Mouse (Mus musculus): ENCODE data around the gene Ghdc.
A peak's percentile ranks its signal among the peaks of the same experiment; 100 is the strongest.

The Ghdc gene

DNA sequence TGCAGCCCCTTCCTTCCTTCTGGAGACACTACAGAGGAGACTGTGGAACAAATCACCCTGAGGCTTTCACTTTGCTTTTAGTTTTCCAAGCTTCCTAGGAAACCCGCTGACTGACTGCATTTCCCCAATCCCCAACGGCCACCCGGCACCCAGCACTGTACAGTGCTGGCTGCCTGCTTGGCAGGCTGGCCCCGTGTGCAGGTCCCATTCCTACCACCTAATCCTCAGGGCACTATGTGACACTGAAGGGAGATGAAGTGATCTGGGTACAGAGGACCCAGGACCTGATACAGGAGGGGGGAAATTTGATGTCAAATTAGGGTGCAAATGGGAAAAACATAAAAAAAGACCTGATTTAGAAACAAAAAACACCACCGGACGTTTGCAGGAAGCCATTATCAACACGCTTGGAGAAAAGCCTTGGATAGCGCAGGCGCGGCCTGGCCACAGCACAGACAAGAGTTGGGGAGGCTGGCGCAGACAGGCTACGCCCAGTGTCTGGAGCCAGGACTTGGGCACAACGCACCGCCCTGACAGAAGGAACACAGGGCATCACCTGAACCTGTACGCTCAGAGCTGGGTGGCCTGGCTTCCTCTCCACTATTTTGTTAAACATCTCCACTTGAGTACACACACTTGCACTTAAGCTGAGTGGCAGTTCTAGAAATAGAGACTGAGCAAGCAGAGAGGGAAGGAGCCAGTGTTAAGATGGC, 11.2 kb upstream of the Ghdc start:
- DNase-seq: no peak

DNA sequence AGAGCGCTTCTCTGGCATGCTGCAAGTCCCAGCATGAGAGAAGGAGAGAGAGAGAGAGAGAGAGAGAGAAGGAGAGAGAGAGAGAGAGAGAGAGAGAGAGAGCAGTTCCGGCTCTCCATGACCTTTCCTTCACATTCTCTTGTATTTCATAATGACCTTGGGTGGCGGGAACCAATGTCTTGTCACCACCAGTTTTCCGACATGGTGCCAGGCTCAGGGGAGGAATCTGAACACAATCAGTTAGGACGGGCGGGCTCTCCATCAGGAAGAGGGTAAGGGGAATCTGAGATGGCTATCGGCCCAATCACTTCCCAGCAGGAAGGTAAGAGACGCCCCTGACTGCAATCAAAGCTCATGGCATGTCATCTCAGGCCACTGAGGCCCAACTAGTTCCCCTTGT, 9.5 kb upstream of the Ghdc start:
- no peak for DNase-seq

DNA sequence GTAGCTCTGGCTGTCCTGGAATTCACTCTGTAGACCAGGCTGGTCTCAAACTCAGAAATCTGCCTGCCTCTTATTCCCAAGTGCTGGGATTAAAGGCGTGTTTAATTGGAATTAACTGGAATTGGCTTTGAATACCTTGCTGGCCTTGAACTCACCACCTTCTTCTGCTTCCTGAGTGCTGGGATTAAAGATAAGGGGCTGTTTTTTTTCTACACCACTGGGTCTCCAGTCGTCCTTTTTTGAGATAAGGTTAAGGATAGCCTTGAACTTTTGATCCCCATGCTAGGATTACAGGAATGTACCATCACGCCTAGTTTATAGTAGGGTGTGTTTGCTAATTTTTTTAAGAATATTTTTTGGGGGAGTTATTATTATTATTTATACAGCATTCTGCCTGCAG, 7.3 kb upstream of the Ghdc start:
- no peak for DNase-seq

DNA sequence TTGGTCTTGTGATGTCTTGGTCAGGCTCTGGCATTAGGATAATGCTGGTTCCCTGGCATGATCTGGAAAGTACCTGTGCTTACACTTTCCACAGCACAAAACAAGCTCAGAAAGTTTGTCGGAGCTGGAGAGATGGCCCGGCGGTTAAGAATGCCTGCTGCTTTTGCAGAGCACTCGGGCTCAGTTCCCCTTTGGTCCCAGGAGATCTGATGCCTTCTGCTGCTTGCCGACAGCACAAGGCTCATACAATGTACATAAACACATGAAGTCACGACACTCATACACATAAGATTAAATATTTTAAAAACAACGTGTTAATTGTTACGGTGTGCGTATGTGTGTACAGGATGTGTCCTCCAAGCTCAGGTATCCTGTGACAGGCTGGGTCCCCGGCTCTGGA, 5.2 kb upstream of the Ghdc start:
- no peak for DNase-seq

DNA sequence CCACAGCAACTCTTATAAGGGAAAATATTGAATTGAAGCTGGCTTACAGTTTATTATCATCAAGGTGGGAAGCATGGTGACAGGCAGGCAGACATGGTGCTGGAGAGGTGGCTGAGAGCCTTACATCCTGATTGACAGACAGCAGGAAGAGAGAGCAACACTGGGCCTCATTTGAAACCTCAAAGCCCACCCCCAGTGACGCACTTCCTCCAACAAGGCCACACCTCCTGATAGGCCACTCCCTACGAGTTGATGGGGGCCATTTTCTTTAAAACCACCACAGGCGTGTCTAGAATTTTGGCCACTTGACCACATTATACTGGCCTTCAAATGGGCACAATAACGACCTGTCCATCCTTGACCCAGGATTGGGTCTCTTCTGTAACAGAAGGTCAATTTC, 3.5 kb upstream of the Ghdc start:
- no peak for DNase-seq

DNA sequence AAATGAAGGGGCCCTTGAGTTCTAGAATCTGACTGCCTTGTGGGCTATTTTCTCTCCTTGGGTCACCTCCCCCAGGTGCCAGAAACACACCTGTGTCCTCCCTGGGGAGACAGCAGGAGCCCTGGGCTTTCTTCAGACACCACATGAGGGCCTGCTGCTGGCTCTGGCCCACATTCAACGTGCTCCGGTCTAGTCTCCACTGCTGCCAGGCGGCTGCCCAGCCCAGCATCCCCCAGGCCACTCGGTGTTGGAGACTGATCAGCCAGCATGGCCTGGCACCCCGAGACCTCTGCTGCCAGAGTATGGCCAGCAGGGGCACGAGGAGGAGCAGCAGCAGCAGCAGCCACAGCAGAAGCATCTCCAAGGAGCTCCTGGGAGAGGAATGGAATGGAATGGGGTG, 777 bp downstream of the Ghdc start:
- no peak for DNase-seq

DNA sequence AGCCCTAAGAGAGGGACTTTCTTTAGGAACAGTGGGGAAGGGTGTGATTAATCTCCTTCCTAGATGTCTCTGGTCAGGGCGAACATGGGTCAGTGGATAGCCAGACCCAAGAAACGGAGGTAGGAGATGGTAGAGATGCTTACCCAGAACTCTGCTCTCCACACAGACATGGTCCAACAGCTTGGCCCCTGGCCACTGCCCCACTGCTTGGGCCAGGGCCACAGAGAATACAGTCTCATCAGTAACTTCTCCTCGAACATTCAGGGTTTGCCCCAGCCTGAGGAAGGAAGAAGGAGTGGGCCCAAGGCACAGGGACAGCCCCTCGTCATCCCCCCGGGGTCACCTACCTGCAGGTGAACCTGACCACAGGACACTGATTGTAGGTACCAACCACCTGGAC, 2.9 kb downstream of the Ghdc start:
- no peak for DNase-seq

DNA sequence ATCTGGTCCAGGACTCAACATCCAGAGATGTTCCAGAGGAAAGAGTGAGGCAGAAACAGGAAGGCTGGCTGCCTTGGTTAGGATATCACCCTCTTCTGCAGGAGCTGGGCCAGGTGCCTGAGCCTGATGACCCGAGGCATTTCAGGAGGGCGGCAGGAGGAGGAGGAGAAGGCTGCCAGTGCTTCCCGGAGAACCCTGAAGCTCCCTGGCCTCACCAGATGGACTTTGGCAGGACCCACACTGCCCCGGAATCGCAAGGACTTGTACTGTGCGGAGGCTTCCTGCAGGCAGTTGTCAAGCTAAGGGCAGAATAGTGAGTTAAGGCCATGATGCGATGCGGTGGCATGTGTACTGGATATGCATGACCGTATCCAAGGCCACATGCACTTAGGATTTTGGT, 4.0 kb downstream of the Ghdc start:
- no peak for DNase-seq

DNA sequence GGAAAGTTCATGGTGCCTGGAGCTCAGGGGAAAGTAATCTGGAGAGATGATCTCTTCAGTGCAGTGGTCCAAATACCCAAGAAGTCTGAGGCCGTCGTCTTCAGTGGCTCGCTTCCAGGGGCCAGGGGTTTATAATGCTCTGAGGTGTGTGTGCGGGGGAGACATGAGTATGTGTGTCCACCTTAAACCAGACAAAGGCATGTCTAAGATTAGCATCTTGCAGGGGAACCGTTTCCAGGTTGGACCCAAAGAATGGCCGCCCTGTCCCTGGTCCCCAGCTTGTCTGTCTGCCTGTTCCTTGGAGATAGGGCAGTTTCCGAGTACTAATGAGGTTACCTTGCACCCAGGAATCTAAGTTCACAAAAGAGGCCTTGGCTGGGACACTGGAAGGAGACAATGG, 7.9 kb downstream of the Ghdc start, which contains the start of gene Hcrt:
TSS of gene Hcrt (minus strand) at position 101 of the 400 bp plus-strand sequence.
- no peak for DNase-seq

DNA sequence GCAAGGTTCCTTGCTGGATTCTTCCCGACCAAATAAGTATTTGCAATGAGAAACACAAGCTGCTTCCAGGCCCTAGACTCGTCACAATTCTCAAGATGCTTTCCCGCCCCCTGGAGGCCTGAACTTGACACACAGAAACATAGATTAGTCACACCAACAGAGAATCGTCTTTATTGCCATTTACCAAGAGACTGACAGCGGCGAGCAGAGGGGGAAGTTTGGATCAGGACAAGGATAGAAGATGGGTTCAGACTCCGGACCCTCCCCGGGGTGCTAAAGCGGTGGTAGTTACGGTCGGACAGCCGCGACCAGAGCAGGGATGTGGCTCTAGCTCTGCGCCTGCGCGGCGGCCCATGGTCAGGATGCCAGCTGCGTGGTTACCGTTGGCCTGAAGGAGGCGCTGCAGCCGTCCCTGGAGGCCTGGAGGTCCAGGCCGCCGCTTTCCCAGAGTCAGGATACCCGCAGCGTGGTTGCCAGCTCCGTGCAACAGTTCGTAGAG, 9.2 kb downstream of the Ghdc start:
- peak; percentile 79 for DNase-seq

DNA sequence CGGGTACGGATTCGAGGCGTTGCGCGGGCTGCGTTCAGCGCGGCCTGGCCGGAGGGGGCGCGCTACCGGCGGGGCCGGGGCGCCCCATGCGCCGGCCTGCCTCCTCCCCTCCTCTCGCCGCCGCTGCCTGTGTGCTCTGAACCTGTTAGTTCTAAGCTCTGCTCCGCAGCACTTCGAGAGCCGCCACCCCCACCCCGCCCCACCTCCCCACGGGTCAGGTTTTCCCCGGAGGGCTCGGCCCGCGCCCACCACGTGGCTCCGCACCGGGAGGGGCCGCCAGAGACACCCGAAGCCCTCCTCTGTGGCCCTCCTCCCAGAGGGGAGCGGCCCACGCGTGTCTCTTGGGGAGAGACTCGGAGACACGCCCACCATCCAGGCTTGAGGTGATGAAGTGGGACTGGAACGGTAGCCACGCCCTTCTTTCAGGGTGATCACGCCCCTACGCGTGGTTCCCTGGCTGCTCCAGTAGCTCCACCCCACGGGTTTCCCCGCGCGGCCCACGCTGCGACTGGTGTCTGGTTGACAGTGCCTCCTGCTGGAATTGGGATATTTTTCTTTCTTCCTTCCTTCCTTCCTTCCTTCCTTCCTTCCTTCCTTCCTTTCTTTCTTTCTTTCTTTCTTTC, 11.0 kb downstream of the Ghdc start, which contains the start of gene Kcnh4:
TSS of gene Kcnh4 (minus strand) at position 332 of the 623 bp plus-strand sequence.
- DNase-seq: peak; percentile 83

DNA sequence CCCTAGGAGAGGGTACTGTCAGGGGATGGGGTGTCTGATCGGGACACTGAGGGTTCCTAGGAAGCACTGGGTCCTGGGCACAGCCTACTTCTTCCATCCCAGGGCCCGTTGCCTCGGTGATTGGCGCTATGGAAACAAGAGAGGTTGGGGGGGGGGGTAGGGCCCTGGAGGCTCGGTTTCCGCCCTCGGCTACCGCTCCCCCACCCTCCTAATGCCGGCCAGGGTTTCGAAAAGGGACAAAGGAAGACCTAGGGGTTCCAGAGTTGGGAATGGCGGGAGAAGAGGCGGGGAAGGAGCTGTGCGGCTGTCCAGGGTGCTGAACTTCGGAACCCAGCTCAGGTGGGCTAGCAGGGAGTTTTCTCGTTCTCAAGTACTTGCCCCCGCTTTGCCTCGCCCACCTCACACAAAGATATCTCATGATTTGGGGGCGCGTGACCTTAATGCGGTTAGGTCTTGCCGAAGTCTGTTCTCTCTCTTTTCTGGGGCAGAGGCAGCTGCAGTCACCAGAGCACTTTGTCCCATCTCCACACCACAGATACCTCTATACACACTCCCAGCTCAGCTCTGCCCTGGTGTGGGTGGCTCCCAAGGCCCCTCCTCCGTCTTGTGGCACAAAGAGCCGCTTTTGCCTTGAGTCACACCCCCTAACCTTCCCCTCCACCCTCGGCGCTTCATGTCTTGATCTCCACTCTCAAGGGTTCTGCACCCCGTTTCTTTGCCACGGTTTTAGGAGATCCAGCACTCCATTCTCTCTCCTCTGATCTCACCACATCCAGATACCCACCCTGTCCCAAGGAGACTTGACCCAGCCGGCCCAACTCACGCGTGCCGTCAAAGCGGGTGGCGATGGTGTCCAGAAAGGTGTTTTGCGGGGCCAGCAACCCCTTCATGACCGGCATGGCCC, 11.8 kb downstream of the Ghdc start:
- peak; percentile 55 for DNase-seq

DNA sequence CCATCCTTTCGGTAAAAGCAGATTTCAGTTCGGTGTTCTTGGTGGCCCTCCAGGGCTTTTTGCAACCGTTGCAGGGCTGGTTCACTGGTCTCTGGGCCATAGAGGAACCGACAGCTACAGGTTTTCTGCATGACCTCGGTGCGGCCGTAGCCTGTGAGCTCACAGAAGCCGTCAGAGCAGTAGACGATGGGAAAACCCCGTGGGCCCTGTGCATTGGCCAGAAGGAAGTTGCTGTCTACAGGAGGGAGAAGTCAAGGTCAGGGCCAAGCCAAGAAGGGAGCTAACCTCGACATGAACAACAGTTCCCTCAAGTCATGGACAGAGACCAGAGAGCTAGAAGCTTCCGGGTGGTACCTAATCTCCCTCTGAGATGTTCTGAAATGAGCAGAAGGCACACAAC, 13.2 kb downstream of the Ghdc start:
- no peak for DNase-seq

DNA sequence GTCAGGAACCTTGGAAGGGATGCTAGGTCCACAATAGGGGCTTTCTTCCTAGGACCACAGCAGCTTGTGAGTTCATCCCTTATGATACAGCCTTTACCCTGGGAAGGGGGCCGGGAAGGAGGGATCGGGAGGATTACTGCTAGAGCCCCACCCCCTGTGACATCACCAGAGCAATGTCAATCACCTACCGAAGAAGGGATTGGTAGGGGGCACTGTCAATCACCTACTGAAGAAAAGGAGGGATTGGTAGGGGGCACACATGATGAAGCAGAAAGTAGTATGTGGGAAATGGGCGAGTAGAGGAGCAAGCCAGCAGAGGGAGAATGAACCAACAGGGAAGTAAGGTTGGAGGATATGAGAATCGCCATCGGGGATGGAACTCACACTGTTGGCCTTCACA, 14.3 kb downstream of the Ghdc start:
- DNase-seq: no peak

DNA sequence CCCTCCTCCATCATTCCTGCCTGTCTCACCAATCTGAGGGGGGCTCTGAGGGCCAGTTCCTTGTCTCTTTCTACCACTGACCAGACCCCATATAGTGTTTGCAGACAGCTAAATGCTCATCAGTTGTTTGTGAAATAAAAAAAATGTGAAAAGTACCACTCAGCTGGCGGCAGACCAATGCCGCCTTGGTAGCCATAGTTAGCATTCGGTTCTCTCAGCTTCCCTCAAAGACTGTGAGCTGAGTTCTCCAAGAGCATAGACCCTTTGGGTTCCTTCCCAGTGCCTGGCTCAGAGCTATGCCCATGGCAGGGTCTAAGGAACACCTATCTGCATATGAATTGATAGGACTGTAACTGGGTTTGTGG, 16.1 kb downstream of the Ghdc start:
- no peak for DNase-seq

DNA sequence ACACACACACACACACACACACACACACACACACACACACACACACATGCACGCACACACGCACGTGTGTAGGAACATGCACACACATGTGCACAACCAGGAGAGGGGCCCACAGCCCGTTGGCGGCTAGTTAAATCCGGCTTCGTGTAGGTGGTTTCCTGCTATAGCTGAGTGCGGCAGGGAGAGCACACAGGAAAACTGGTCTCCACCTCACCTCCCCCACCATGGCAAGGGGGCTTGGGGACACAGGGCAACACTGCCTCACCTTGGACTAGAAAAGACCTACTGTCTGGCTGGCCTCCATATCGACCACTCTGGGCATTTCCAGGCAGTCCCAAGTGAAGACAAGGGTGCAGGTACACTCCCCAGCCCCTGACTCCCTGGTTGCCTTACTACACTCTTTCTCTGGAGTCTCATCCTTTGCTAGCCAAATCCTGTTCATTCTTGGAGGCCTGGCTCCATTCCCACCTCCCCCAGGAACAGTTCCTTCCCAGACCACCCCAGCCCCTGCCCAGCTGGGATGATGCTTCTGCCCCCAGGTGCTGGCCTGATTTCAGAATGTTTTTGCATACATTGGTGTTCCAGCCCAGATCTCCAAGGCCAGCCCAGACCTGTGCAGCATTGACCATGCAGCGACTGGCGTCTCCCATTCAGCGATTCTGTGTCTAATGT, 16.6 kb downstream of the Ghdc start:
- no peak for DNase-seq

DNA sequence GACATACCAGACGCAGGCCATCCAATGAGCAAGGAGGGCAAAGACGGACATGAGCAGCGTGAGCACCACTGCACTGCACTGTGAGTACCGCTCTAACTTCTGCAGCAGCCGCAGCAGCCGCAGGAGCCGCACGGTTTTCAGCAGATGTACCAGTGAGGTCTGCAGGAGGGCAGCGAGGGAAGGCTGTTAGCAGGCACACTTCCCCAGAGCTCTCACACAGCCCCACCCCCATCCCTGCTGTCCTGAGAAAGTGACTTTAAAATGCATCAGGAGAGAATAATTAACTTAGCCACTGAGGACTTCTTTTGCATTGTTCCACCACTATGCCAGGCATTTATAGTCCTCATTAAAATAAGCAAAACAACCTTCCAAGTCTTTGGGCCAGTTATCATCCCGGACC, 18.5 kb downstream of the Ghdc start:
- DNase-seq: no peak

DNA sequence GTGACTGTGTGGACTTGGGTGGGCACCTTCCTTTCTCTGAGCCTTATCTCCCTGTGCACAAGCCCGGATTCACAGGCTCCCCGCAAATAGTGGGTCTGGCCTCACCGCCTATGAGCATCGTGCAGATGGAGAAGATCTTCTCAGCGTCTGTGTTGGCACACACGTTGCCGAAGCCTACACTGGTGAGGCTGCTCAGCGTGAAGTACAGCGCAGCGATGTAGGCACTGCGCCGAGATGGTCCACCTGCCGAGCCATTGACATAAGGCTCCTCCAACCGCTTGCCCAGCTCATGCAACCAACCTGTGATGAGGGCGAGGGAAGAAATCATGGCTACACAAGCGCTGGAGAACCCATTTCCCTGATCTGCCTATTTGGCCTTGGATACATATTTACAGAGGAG, 20.6 kb downstream of the Ghdc start:
- DNase-seq: no peak

DNA sequence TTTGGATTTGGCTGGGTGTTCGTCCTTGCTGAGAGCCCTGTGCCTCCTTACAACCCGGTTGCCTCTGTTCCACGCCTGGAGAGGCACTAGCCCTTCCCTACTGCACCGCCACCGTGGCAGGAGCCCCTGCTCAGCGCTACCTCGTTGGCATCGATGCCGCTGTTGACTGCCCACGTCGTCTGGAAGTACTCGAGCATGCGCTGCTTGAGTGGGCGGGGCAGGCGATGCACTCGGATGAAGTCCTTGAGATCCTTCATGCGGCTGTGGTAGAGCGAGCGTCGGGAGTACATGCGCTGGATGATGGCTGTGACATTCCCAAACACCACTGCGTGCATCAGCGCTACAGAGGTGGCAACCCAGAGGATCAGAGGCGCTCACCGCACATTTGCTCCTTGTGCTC, 21.3 kb downstream of the Ghdc start:
- DNase-seq: no peak

DNA sequence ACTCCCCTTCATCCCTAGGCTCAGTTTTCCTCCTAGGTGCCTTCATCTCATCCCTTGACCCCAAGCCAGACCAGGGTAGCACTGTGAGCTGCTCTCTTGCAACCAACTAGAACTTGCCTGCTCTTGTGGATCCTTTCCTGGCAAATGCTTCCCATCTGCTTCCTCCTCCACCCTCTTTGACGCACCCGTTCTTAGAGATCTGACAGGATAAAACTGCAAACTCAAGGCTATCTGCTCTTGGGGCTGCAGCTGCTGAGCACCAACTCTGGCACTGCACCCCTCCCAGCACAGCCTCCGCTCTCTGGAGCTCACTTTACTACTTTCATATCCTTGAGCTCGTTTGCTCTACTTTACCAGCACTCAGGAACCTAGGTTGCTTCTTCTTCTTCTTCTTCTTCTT, 22.1 kb downstream of the Ghdc start:
- DNase-seq: no peak

DNA sequence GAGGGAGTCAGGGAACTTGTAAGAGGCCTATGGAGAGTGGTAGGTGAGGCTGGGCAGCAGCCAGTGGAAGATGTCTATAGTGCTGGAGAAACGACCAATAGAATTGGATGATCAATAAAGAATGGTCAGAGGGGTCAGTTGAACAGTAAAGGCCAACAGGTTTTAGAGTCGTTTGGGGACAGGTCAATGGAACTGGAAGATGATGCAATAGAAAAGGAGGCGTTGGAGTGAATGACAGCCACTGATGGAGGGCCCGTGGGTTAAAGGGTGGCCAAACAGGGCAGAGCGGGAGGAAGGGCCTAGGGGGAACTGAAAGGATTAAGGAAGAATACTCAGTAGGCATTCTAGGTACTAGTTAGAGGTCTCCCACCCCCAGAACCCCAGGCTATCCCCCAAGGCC, 23.6 kb downstream of the Ghdc start:
- no peak for DNase-seq

DNA sequence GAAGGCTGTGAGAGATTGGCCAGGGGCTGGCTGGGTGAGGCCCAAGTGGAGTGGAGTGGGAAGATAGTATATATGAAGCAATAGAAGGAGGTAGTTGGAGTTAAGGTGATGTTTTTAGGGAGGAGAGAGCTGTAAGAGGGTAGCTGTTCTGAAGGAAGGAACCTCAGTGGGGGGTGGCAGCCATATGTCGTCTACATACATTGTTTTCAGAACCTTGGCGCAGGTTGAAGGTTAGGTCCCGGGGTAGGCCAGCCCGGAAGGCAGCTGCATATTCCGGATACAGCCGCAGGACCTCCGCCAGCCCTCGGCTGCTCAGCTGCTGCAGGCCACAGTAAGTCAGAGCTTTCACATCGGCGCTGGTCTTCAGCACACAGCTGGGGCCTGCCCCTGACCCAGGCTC, 24.2 kb downstream of the Ghdc start:
- DNase-seq: no peak

DNA sequence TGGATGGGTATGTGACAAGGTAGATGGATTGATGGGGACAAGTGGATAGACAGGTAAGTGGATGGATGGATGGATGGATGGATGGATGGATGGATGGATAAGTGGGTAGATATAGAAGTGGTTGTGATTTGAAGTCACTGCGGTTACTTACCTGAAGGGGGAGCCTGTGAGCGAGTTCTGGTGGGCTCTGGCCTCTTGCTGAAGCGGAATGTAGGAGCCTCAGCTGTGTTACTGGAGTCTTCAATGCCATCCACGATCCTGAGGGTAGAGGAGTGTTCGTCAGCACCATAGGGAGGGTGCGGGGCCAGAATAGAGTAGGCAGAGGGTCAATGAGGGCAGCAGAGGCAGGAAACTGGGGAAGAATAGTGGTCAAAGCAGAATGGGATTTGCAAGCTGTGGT, 25.7 kb downstream of the Ghdc start:
- DNase-seq: peak; percentile 66

All from thymus, postnatal 14 days (tissue).